Mouse (Mus musculus): ENCODE data around the gene Mynn.

The Mynn gene

DNA sequence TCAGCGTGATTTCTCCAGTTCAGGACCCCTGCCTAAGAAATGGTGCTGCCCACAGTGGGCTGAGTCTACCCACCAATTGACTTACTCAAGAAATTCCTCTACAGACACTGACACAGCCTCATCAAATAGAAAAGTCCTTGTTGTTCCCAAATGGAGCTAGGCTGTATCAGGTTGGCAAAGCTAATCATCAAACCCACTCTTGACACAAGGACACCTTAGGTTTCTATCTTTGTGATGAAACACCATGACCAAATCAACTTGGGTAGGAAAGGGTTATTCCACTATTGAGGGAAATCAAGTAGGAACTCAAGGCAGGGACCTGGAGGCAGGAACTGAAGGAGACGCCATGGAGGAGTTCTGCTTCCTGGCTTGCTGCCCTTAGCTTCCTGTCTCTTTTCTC, 42.3 kb downstream of the Mynn start, which contains the start of gene Lrriq4:
TSS of gene Lrriq4 (plus strand) at position 301 of the 400 bp plus-strand sequence.
- no peak for DNase-seq (ENCODE audit: low read depth, low spot score)

DNA sequence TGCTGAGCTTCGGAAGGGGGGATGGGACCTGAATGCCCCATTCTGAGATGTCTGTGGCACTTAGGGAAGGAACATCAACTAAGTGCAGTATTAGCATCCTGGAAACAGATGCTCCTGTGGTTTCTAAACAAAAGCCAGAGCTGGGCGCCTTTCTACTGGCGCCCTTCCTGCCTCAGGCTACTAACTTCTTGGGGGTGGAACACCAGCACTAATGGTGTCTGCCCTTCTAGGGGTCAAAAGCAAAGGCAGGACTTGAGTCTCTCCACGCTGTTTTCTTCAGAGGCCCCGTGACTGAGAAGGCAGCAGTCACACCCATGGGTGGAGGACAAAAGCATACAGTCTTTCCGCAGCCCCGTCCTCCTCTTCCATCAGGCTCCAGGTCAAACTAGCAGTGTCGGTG, 44.9 kb downstream of the Mynn start:
- DNase-seq (ENCODE audit: low read depth, low spot score): no peak

DNA sequence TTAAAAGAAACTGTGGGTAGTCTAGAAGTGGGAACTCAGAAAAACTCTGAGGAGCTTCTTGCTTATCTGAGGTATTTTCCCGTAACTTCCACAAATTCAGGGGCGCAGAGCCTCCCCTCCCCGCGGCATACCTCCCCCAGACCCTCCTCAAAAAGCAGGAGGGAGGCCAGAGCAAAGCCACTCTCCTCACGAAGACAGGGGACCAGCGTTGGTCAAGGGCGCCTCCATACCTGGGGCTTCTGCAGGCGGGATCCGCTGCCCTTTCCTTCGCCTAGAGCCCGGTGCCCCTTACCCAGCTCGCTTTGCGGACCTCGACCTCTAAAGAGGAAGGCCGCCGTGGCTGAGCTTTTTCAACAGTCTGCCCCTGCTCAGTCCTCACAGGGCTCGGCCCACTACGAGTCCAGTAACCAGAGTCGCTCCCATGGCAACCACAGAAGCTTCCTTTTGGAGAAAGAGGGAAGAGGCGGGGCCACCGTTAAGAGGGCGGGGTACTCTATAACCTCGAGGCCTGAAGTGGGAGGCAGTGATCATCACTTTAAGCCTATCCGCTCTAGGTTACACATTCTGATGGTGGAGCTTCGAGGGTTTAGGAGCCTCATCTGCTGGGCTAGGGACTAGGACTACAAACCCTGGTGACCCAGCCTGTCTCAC, 45.7 kb downstream of the Mynn start, which contains the start of gene Lrrc34:
TSS of gene Lrrc34 (minus strand) at position 430 of the 651 bp plus-strand sequence.
- DNase-seq (ENCODE audit: low read depth, low spot score): peak; percentile 2

DNA sequence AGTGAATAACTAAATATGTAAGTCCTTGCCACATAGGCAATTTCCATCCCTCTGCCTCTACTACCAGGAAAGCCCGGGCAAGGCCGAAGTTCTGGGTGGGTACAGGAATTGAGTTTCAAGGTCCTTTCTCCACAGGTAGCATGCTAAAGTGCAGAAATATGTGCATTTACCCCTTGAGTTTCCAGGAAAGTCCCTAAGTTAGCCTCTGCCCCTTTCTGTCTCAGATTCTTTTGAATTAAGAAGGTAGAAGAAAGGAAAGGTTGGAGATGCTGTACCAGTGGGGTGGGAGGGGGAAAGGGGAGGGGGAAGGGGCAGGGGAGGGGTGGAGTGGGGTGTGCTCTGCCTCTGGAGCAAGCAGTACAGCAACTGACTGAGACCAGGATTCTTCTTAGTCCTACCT, 46.6 kb downstream of the Mynn start:
- no peak for DNase-seq (ENCODE audit: low read depth, low spot score)

DNA sequence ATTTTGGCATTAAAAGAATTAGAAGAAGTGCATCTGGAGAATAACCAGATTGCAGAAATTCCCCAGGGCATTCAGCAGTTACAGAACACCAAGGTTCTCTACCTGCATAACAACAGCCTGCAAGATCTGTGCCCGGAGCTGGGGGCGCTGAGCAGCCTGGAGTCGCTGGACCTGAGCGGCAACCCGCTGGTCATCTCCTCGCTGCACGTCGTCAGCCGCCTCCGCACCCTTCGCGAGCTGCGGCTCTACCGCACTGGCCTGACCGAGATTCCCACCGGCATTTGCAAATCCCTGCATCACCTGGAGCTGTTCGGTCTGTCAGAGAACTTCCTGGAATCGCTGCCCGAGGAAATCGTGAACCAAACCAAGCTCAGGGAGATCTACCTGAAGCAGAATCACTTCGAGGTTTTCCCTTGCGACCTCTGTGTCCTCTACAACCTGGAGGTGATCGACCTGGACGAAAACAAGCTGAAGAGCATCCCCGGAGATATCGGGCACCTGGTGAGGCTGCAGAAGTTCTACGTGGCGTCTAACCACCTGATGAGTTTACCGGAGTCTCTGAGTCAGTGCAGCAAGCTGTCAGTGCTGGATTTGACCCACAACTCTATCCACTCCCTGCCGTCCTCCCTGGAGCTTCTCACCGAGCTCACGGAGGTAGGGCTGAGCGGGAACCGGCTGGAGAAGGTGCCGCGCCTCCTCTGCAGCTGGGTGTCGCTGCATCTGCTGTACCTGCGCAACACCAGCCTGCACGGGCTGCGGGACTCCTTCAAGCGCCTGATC, 48.4 kb downstream of the Mynn start:
- DNase-seq (ENCODE audit: low read depth, low spot score): peak; percentile 37

DNA sequence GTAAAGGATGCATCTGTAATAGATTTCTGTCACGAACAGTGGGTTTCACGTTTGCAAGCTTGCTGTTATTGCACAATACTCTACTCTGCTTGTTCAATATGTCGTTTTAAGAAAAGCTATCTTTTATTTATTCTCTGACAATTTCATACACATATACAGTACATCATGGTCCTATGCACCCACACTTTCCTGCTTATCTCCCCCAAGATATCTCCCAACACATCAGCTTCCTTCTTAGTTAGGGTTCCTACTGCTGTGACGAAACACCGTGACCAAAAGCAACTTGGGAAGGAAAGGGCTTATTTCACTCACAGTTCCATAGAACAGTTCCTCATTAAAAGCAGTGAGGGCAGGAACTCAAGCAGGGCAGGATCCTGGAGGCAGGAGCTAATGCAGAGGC, 54.1 kb downstream of the Mynn start:
- DNase-seq (ENCODE audit: low read depth, low spot score): no peak

DNA sequence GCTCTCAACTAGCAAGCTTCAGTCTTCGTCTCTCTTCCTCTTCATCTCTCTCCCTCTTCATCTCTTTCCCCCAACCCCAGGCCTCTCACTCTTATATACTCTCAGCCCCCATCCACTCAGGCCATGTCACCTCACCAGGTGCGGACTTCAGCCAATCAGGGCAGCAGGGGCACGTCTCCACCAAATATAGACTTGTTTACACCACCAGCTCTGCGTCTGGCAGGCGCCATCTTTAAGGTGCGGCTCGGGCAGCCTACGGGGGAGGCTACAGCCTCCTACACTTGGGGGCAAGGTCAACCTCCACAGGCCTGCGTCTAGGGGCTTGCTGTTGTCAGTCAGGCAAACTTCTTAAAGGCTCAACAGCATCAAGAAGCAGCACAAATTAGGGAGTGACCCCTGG, 56.6 kb downstream of the Mynn start:
- DNase-seq (ENCODE audit: low read depth, low spot score): no peak
